Mouse (Mus musculus) CH12.LX (cell line): ENCODE results near the gene Sarnp.

Experiments used
- CHD2 ChIP-seq: IDR thresholded peaks from 2 replicates; pipeline ENCODE4 v1.6.1; 2011; ENCODE audit warnings: low read length, improper control_type of control experiment
- CTCF ChIP-seq, 2 experiments: IDR thresholded peaks in 1 of 2; conservative IDR thresholded peaks in 1 of 2; 2 replicates each; pipeline ENCODE4 v1.5.1; 2011 to 2012; ENCODE audit warnings: low read depth in 2 of 2, low read length in 2 of 2, improper control_type of control experiment in 1 of 2, inconsistent platforms in 1 of 2, mild to moderate bottlenecking in 1 of 2, moderate library complexity in 1 of 2
- ELF1 ChIP-seq: IDR thresholded peaks from 2 replicates; pipeline ENCODE4 v1.6.1; 2014; ENCODE audit warnings: low read depth, mild to moderate bottlenecking, inconsistent platforms, low read length, improper control_type of control experiment
- JUND ChIP-seq: conservative IDR thresholded peaks from 2 replicates; pipeline ENCODE4 v1.6.1; 2011; ENCODE audit warnings: low read depth, low read length, improper control_type of control experiment
- MAZ ChIP-seq: IDR thresholded peaks from 2 replicates; pipeline ENCODE4 v1.6.1; 2012; ENCODE audit warnings: low read depth, mild to moderate bottlenecking, inconsistent platforms, low read length, improper control_type of control experiment, moderate library complexity
- POLR2A ChIP-seq: IDR thresholded peaks from 2 replicates; pipeline ENCODE4 v1.6.1; 2011; ENCODE audit warnings: low read depth, mild to moderate bottlenecking, improper control_type of control experiment, low read length

GRCm38 (mm10) chr10:128900698-128901097 is 83.6 kb downstream of the Sarnp start, which contains the start of gene Cd63:
- TF ChIP-seq JUND (no peak), MAZ (no peak), ELF1 (no peak), POLR2A (no peak), CHD2 (no peak), CTCF (conservative IDR thresholded peaks at IDR 0.05 in 1 of 2, IDR thresholded peaks at IDR 0.05 in 1 of 2; ENCODE audit: low read depth in 2 of 2, low read length in 2 of 2) (no peak)
